Mouse (Mus musculus) B cell, adult 2 months (primary cell): ENCODE results near the gene St3gal2.
"Not testable (repeated sequence)": the region's sequence is repeated elsewhere in the genome, so short reads cannot be mapped to it uniquely, and the experiment has no call there.

Source experiments
- DNase-seq, 2 experiments: peaks; one replicate each; pipeline ENCODE4 v3.0.0; 2022

Gene St3gal2

DNA sequence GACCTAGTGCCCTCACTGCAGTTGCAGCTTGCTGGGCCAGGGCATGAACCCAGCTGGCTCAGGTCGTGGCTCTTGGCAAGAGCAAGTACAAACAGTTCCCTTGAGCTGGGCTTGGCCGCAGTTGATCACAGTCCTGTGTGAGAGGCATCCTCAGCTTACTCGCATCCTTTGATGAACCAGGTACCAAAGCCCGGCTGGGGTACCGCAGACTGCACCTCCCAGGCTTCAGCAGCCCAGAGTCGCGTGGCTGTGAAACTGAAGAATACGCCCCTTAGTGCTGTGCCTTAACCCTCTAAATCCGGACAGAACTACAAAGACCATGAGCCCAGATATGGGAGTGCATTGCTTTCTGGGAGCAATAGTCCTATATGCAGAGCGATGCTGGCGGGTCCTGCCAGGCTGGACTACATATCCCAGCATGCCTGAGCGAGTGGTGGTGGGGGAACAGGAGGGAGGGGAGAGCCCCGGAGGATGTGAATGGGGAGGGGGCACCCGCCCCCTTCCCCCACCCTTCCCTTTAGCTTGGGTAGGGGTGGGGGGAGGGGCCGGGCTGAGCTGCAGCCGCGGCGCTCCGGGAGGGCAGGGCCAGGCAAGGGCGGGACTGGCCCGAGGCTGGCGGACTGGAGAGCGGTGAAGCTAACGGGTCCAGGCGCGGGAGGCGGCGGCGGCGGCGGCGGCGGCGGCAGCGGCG, at the start of gene St3gal2:
TSS of gene St3gal2 (plus strand) at position 582 of the 691 bp plus-strand sequence.
- peak; percentile 79 to 80 for DNase-seq

DNA sequence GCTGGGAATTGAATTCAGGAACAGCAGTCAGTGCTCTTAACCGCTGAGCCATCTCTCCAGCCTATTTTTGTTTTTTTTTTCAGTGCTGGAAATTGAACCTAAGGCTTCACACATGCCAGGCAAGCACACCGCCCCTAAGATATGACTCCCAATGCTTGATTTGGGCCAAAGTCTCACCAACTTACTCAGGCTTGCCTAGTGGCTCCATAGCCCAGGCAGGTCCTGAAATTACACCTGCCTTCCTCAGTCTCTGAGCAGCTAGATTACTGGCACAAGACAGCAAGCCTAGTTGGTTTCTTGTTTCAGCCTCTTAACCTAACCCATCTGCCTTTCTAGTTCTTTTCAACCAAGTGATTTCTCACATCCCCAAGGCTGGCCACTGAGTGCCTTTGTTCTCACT, 49.2 kb upstream of the St3gal2 start:
- no peak for DNase-seq

DNA sequence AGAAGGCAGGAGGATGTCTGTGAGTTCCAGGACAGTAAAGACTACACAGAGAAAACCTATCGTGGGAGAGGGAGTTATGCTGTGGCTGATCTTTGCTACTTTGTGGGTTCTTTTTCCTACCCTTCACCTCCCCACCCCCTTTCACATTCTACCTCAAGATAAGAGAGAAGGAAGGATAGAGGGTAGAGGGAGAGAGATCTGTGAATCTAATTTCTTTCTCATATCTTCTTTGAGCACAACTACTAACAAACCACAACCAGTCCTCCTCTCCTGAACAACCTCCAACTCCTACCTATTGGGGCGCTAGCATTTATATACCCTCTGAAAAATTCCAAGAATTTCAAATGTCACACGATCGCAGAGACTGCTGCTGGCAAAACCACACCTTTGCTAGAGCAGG, 41.9 kb upstream of the St3gal2 start:
- no peak for DNase-seq

DNA sequence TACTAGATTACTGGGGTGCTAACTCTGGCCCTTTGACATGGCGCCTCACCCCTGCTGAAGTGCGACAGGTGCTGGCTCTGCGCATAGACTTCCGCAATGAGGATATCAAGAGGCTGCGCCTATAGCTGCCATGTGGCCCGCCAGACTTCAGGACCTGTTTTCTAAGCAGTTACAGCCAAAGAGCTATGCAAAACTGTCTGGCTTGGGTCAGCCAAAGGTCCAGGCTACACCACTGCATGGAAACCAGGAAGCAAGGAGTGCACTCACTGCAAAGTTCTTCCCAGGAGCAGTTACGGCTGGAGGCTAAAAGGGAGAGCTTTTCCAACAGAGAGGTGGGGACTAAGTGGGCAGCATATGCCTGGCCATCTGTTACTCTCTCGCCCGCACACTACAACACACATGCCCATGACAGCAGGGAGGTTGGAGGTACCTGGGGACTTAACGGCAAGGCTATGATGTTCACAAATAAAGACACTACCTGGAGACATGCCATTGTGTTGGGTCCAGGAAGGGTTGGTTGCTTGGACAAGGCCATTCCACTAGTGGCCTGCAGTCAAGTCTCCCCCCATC, 37.9 kb upstream of the St3gal2 start:
- no peak for DNase-seq

DNA sequence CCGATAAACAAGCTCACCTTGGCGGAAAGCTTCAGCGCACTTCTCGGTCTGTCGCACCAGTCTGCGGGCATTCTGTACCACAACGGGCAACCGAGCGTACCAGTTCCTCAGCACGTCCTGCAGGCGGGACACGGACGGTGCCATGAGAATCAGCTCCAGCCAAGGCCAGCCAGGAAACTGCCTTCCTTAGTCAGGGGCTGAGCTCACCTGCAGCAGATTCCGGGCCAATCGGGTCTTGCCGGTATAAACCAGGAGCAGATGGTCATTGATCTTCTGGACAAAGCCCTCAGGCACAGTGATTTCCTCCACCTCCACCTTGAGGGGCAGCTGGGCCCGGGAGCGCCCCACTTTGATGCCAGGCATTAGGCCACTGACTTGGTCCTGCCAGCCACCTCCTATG, 35.9 kb upstream of the St3gal2 start:
- DNase-seq = no peak

DNA sequence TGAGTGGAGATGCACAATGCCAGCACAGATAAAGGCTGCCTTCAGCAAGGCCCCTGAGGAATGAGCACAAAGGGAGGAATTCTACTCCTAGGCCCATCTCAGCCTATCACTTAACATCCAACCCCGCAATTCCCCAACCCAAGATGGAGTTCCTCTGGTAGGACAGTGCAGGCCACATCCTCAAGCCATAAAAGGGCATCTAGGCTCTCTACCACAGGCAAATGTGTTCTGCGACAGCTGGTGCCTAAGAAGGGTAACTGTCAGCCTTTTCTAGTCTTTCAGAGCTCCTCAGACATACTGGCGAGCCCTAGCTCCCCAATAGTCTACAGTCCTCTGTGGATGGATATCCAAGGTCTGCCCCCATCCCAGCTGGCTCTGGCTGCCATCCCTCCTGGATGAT, 33.1 kb upstream of the St3gal2 start:
- no peak for DNase-seq

DNA sequence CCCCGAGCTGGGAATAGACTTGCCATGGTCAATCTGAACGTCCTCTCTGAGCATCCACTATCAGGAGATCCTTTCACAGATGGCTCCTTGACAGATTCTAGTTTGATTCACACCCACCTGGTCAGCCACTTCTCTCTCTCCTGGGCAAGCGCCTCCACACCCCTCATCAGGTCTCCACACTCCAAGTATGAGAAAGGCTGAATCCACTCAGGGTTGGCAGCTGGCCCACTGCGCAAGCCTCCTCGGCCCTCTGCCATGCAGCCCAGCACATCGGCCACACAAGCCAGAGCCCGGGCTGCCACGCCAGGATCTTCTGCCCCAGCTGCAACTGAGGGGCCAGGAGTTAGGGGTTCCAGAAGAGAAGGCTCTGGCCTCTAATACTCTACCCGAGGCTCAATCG, 32.2 kb upstream of the St3gal2 start:
- DNase-seq = no peak

DNA sequence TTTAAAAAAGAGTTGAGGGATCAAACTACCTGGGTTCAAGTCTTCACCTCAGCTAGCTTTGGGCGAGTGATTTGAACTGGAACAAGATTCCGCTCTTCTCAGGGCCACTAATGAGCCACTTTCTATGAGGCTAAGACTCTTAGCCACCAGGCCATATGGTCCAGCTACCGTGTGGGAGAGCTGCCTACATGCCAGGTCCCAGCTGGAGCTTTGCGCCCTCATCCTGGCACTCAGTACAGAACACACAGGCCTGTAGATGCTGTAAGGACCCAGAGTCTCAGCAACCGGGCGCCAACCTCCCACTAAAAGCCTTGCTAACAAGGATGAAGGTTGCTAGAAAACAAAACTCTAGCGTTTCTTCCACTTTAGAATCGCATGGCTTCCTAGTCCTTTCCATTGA, 31.3 kb upstream of the St3gal2 start:
- no peak for DNase-seq

DNA sequence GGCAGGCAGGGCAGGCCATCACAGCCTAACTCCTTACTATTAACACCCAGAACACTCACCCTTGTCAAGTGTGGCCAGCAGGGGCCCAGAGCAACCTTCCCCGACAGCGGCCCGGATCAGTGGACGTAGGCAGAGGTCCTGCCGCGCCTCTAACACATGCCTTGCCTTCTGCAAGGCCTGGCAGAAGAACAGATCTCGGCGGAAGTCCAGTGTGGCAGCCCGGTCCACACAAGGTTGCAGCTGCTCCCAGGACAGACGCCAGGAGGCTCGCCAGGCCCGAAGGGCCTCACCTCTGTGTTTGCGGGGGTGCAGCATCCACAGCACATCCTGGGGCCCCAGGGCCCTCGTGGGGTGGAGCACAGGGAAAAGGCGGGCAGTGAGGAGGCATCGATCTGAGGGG, 30.9 kb upstream of the St3gal2 start:
- no peak for DNase-seq

DNA sequence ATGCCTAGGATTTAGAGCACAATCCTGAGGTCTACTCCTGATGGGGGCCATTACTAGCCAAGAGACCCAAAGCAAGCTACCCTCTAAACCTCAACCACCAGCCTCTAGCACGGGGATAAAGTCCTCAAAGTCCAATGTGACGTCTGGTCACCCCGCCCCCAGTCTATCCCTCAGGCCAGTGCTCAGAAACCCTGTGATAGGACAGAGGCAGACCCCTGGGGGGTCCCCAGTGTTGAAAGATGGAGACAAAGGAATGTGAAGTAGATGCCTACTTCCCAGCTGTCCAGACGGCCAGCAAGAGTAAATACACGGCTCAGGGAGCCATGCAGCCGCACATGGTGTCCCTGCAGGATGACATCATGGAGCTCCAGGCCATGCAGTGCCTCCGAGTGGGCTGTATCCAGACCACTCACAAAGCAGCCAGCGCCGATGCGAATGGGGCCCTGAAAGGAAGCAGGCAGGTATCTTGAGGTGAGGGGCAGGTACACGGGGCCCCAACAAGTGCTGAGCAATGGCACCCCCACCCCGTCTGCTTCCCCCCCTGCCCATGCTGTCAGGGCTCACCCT, 29.7 kb upstream of the St3gal2 start:
- no peak for DNase-seq

DNA sequence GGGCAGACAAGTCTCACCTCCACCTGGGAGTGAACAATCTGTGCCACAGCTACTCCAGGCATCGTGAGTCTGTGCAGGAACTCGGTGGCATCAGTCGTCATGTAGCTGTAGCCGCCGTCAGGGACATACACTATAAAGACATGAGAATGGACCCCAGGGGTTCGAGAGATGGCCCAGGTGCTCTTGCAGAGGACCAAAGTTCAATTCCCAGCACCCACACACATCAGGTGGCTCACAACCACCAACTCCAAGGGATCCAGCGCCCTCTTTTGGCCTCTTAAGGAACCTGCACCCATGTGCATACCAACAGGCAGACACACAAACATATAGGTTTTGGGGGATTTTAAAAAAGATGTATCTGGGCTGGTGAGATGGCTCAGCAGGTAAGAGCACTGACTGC, 27.7 kb upstream of the St3gal2 start:
- no peak for DNase-seq

DNA sequence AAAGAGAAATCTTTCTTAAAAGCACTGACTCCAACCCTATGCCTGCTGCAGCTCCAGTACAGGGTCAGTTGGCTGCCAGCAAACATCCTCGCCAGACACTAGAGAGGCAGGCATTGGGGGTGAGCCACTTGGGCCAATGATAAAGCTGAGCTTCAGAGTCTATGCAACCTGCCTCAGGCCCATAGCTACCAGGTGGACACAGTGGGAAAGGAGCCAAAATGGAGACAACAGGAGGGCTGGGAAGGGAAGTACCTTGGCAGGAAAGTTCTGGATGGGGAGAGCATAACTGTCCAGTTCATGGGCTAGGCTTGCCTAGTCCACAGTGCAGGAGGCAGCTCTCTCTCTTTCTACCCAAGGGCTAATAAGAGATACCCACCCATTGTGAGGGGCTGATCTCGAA, 26.8 kb upstream of the St3gal2 start:
- DNase-seq = no peak

DNA sequence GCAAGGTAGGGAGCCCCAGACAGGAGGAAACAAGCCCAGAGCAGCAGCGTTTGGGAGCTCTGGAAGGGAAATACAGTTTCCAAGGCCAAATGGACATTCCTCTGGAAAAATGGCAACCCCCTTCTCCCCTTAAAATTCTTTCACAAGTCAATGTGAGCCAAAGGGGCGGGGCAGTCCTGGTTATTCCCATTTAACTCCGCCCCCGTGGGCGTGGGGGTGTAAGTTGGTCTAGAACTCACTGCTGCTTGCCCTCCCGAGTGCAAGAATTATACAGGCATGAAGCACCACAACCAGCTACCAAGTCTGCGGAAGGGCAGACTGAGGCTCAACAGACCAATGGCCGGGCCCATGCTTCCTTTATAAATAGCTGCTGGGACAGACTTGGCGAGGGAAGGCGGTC, 24.9 kb upstream of the St3gal2 start:
- no peak for DNase-seq

DNA sequence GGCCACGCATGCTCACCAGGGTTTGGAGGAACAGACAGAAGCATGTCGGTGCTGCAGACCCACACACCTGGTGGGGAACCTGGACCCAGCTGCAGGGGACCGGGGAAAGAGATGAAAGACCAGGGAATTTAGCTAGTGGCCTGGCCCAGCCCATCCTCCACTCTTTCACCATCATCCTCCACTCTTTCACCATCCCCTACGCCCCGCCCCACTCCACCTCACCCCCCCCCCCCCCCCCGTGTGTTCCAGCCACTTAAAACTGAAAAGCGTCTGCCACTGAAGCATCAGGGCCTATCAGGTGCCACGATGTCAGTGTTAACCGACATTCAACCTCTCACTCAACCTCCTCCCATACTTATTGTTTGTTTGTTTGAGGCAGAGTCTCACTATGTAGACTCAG, 24.5 kb upstream of the St3gal2 start:
- no peak for DNase-seq

DNA sequence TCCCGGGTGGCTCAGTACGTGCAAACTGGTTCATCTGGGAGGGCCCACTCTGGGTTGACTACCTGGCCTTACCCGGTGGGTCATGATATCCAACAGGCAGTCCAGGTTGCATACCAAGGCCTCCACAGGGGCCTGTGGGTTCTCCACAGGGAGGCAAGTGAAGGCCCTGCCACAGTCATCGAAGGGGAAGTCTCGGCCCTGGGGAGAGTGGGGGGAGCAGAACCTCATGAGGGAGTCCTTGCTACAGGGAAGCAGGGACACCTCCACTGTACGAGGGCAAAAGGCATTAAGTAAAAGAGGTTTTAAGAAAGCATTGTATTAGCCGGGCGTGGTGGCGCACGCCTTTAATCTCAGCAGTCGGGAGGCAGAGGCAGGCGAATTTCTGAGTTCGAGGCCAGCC, 23.9 kb upstream of the St3gal2 start:
- no peak for DNase-seq

DNA sequence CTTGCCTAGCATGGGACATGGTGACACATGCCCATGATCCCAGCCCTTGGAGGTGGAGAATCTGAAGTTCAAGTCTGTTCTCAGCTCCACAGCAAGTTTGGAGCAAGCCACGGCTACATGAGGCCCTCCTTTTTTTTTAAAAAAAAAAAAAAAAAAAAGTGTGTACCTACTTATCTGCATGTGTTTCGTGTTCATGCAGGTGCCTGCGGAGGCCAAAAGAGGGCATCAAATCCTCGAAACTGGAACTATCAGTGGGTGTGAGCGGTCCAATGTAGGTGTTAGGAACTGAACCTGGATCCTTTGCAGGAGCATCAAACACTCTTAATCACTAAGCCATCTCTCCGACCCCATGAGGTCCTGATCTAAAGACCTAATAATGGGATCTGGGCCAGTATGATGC, 22.2 kb upstream of the St3gal2 start:
- DNase-seq = no peak

DNA sequence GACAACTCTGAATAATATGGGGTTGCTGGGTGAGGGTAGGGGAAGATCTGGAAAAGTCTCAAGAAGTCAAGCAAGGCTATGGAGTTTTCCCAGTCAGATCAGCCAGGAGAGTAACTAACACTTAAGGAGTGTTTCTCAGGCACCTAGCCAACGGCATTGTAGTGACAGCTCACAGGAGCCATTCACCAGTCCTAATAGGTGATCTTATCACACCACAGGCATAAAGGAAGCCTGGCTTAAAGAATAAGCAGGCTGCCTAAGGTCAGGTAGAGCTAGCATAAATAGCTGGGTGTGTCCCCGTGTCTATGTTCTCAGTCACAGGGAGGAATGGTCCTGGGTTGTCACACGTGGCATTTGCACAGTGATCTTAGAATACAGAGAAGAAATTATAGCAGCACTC, 18.7 kb upstream of the St3gal2 start:
- no peak for DNase-seq

DNA sequence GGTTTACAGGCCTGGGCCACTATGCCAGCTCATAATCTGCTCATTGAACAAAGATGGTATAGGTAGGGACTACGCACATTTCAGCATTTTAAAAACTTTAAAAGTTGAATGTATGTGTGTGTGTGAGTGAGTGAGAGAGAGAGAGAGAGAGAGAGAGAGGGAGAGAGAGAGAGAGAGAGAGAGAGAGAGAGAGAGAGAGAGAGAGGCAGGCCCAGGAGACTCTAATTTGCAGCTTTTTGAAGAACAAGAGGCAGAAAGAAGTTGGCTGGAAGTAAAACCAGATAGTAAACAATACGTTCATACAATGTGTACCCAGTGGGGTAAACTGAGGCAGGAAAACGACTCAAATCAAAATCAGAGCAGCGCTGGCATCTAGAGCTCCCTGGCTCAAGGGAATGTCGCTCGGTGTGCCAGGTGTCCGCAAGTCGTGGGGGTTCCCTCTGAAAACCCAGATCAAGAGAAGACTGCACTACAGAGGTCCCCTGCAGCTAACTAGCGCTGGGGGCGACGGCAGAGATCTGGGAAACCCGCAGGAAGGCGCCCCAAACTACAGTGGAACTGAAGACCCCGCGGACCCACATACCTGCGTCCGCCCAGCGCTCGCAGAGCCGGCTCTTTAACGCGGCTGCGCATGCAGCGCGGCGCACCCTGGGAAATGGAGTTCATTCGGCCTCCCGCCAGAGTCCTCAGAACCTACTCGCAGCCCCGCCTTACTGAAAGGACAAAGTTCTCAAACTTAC, 17.7 kb upstream of the St3gal2 start, which contains the start of gene Fuk:
TSS of gene Fuk (minus strand) at position 650 of the 740 bp plus-strand sequence.
- DNase-seq = peak; percentile 84 to 85

DNA sequence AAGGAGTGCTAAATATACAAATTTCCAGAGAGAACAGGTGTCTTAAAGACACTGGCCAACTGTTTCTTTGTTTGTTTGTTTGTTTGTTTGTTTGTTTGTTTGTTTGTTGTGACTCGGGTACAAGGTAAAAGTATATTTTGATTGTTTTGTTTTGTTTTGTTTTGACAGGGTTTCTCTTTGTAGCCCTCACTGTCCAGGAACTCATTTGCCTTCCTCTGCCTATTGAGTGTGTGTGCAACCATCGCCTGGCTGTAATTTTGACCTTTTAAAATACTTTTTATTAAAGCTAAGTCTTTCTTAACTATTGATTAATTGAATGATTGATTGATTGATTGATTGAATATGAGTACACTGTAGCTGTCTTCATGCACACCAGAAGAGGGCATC, 17.1 kb upstream of the St3gal2 start:
- no peak for DNase-seq

DNA sequence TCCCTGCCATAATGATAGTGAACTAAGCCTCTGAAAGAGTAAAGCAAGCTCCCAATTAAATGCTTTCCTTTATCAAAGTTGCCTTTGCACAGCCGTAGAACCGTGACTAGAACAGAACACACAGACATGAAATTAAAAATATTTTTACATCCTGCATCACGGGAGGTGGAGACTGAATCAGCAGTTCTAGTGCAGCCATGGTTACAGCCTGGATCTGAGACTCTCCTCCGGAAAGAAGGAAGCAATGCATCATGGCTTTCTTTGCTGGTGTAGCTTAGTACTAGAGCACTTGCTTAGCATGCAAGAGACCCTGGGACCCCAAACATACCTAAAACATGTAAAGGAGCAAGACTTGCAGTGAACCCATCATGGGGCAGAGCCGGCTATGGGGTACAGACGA, 14.3 kb upstream of the St3gal2 start:
- DNase-seq = no peak

DNA sequence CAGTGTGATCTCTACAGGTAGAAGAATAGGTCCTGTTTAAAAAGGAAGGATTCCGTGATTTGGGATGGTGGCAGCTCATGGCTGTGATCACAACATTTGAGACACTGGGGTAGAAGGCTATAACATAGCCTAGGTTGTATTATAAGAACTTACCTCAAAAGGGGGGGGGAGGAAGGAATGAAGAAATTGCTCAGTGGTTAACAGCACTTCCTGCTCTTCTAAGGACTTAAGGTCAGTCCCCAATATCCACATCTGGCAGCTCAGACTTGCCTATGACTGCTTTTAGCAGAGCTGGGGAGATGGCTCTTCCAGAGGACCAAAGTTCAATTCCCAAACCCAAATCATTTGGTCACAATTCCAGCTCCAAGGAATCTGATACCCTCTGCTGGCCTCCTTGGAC, 13.0 kb upstream of the St3gal2 start:
- DNase-seq = no peak

DNA sequence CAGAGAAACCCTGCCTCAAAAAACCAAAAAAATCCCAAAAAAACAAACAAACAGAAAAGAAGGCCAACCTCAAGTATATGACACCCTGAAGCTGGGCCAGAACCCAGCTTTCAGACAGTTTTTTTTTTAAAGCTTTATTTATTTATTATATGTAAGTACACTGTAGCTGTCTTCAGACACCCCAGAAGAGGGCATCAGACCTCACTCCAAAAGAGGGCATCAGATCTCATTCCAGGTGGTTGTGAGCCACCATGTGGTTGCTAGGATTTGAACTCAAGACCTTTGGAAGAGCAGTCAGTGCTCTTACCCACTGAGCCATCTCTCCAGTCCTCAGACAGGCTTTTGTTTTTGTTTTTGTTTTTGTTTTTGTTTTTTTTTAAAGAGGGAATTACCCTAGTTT, 9.9 kb upstream of the St3gal2 start:
- not testable (repeated sequence) for DNase-seq

DNA sequence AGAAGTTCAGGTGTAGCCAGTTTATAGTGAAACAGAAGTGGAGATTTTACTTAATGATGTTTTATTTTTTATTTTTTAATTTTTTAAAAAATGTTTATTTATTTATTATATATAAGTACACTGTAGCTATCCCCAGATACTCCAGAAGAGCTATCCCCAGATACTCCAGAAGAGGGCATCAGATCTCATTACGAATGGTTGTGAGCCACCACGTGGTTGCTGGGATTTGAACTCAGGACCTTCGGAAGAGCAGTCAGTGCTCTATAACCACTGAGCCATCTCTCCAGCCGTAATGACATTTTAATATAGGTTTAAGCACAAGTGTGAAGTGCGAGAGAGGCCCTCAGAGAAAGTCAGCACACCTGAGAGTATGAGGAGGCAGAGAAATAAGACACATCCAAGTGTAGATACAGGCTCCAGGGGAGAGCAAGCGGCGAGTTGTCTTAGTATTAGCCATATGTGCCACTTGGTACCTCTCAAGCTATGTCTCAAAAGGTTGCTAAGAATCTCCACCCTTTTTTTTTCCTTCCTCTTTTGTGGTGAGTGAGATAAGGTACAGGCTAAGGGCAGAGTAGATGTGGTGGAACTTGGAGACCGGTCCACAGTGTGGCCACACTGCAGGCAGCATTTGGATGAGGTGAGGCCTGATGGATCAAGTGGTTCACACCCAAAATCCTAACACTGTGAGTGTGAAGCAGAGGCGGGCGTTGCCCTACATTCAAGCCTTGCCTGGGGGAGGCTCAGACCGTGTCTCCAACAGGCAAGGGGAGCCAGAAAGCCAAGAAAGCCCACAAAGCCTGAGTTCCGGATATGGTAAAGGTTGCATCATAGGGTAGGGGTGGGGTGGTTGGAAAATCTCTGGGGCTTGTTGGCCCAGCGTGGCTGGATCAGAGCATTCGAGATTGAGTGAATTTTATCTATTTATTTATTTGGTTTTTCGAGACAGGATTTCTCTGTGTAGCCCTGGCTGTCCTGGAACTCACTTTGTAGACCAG, 7.8 kb upstream of the St3gal2 start:
- no peak for DNase-seq
